Mouse (Mus musculus) intestine, postnatal 0 days (tissue): ENCODE results near the gene Pafah2. TPM values are rescaled to one million over a fixed set of nuclear protein-coding genes. Genes with fewer than 3 reads are reported as not detected.

Source experiments
- ATAC-seq: fragments of 200-750 bp; cut with Nextera tagmentation; 2 replicates; pipeline ENCODE4 v1.8.0; 2017; ENCODE audit warnings: mild to moderate bottlenecking, moderate TSS enrichment, moderate library complexity
- H3K27ac ChIP-seq: fragments of 300-500 bp; sonication (generic); 2 replicates; pipeline ENCODE4 v1.5.1; 2014; ENCODE audit warnings: mild to moderate bottlenecking, low read depth, low read length, moderate library complexity
- H3K27me3 ChIP-seq: fragments of 300-500 bp; sonication (generic); replicated peaks from 2 replicates; pipeline ENCODE4 v1.6.1; 2014; ENCODE audit warnings: low read length, mixed read lengths; ENCODE audit not compliant: control insufficient read depth, insufficient read depth
- H3K36me3 ChIP-seq: fragments of 300-500 bp; sonication (generic); 2 replicates; pipeline ENCODE4 v1.6.1; 2014; ENCODE audit warnings: mild to moderate bottlenecking, moderate library complexity; ENCODE audit not compliant: control insufficient read depth, insufficient read depth
- H3K4me1 ChIP-seq: fragments of 300-500 bp; sonication (generic); replicated peaks from 2 replicates; pipeline ENCODE4 v1.6.1; 2014; ENCODE audit warnings: antibody characterized with exemption, low read length, mixed read lengths; ENCODE audit not compliant: control insufficient read depth, insufficient read depth
- H3K4me2 ChIP-seq: fragments of 300-500 bp; sonication (generic); replicated peaks from 2 replicates; pipeline ENCODE4 v1.6.1; 2014; ENCODE audit warnings: low read depth, mild to moderate bottlenecking, moderate library complexity
- H3K4me3 ChIP-seq: fragments of 300-500 bp; sonication (generic); 2 replicates; pipeline ENCODE4 v1.5.1; 2014; ENCODE audit warnings: low read depth, low read length
- H3K9ac ChIP-seq: fragments of 300-500 bp; sonication (generic); 2 replicates; pipeline ENCODE4 v1.6.1; 2014; ENCODE audit warnings: mild to moderate bottlenecking, low read depth, low read length
- H3K9me3 ChIP-seq: fragments of 300-500 bp; sonication (generic); 2 replicates; pipeline ENCODE4 v1.6.1; 2016; ENCODE audit warnings: mixed run types; ENCODE audit not compliant: control insufficient read depth
- CTCF ChIP-seq: sonication (generic); IDR thresholded peaks from 2 replicates; pipeline ENCODE4 v1.5.1; 2016; ENCODE audit warnings: low read depth, mild to moderate bottlenecking, control low read depth, antibody characterized with exemption, moderate library complexity
- WGBS: fragments of 180-500 bp; shearing (Covaris S2); extraction: QIAGEN DNeasy Blood & Tissue Kit; methylation state at CpG from one replicate; pipeline ENCODE4 v1.1.7; 2014; 5-methylcytosine and 5-hydroxymethylcytosine counted together
- polyA plus RNA-seq: library from polyadenylated mRNA; unstranded; fragments of >200 nt; fragmentation: Nextera tagmentation; extraction: Ambion mirVana; gene quantifications from 2 replicates; pipeline ENCODE4 v1.2.1, GENCODE M21; 2015

The Pafah2 gene
- polyA plus RNA-seq, 1 experiment from 2014 or later: 39.8 TPM

GRCm38 (mm10) chr4:134351329-134352260 lies 44.5 kb upstream of the Pafah2 start:
- Histone ChIP-seq H3K4me1 (peaks cover 16% of the 10 kb centered on the region), H3K9me3 (no peaks in the 10 kb centered on the region), H3K27ac (peak overlapping the region; percentile 54), H3K9ac (no peak overlapping the region), H3K4me3 (no peak overlapping the region), H3K27me3 (no peaks in the 10 kb centered on the region), H3K4me2 (no peak overlapping the region), H3K36me3 (peaks cover 15% of the 10 kb centered on the region; the same call in 1 of the 2 replicates)
- no peak for ATAC-seq
- WGBS: 47% methylated on average over 18 of the region's 18 CpGs
- TF ChIP-seq CTCF: 0 out of 2 replicates have a peak, but pooled peaks have one; percentile 2

GRCm38 (mm10) chr4:134352261-134352707 lies 43.8 kb upstream of the Pafah2 start:
- H3K4me1 ChIP-seq: peaks cover 16% of the 10 kb centered on the region
- ATAC-seq: no peak

GRCm38 (mm10) chr4:134352929-134353328 lies 43.2 kb upstream of the Pafah2 start:
- 60% methylated on average over 7 of the region's 7 CpGs for WGBS
- no peak for ATAC-seq
- Histone ChIP-seq H3K4me1 (peaks cover 16% of the 10 kb centered on the region), H3K9ac (no peak overlapping the region), H3K4me2 (no peak overlapping the region), H3K9me3 (no peaks in the 10 kb centered on the region), H3K27me3 (no peaks in the 10 kb centered on the region), H3K4me3 (no peak overlapping the region), H3K27ac (peak overlapping the region; percentile 93), H3K36me3 (peaks cover 15% of the 10 kb centered on the region; the same call in 1 of the 2 replicates)
- TF ChIP-seq CTCF: no peak

More at GRCm38 (mm10) chr4:134352261-134352707, 43.8 kb upstream of the Pafah2 start:
- Histone ChIP-seq H3K27ac (peak overlapping the region; percentile 54; the same call in 1 of the 2 replicates), H3K4me2 (no peak overlapping the region), H3K9ac (no peak overlapping the region), H3K9me3 (no peaks in the 10 kb centered on the region), H3K36me3 (peaks cover 15% of the 10 kb centered on the region; the same call in 1 of the 2 replicates), H3K27me3 (no peaks in the 10 kb centered on the region), H3K4me3 (no peak overlapping the region)
- 82% methylated on average over 12 of the region's 12 CpGs for WGBS
- no peak for TF ChIP-seq CTCF

GRCm38 (mm10) chr4:134353527-134354409 lies 42.4 kb upstream of the Pafah2 start:
- H3K9me3 ChIP-seq: no peaks in the 10 kb centered on the region
- ATAC-seq: peak; percentile 47
- no peak overlapping the region for H3K9ac ChIP-seq
- 37% methylated on average over 5 of the region's 5 CpGs for WGBS
- H3K4me1 ChIP-seq: peaks cover 16% of the 10 kb centered on the region
- no peak overlapping the region for H3K4me3 ChIP-seq
- no peak overlapping the region for H3K4me2 ChIP-seq
- H3K36me3 ChIP-seq: peaks cover 12% of the 10 kb centered on the region; the same call in 1 of the 2 replicates
- H3K27ac ChIP-seq: peak overlapping the region; percentile 93
- H3K27me3 ChIP-seq: no peaks in the 10 kb centered on the region
- no peak for TF ChIP-seq CTCF

DNA sequence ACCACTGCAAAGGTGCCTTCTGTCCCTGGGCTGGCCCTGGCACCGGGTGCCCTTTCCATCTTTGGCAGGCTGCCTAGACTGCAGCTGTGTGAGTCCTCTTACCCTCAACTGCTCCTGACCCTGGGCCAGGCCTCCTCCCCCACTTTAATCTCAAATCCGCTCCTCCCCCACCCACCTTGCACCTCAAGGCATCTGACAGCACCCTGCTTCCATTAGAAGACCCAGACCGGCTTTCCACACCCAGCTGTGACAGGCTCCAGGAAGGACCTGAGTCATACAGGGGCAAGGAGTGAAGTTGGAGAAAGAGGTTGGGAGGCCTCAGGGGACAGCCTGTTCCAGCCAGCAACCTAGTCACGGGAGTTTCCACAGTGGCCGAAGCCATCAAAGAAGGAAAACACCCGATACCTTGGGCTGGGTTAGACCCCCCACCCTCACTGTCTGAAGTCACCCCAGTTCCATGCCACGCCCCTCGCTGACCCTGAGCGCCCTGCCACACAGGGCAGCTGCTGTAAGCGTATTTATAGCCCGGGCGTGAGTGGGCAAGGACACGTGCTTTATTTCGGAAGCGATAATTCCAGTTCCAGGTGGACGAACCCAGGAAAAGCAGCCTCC lies 40.2 kb upstream of the Pafah2 start:
- H3K9ac ChIP-seq: peak overlapping the region; percentile 26; the same call in 1 of the 2 replicates
- H3K4me3 ChIP-seq: 0 out of 2 replicates have a peak overlapping the region, but pooled peaks have one; percentile 10
- TF ChIP-seq CTCF: no peak
- peak; percentile 67 for ATAC-seq
- peak overlapping the region; percentile 93 for H3K27ac ChIP-seq
- peak overlapping the region; percentile 66 for H3K4me2 ChIP-seq
- no peaks in the 10 kb centered on the region for H3K27me3 ChIP-seq
- H3K4me1 ChIP-seq: peaks cover 16% of the 10 kb centered on the region
- H3K9me3 ChIP-seq: no peaks in the 10 kb centered on the region
- peaks cover 6% of the 10 kb centered on the region; the same call in 1 of the 2 replicates for H3K36me3 ChIP-seq
- 25% methylated on average over 16 of the region's 16 CpGs for WGBS
